Mouse (Mus musculus) gastrocnemius, postnatal 25 days (tissue): ENCODE results near the gene Hmgcll1. TPM values are rescaled to one million over a fixed set of nuclear protein-coding genes. Genes with fewer than 3 reads are reported as not detected.
"Not testable (repeated sequence)": the region's sequence is repeated elsewhere in the genome, so short reads cannot be mapped to it uniquely, and the experiment has no call there.

ENCODE experiments used
- DNase-seq: peaks from one replicate; pipeline ENCODE4 v3.0.0; 2022
- total RNA-seq, 2 experiments: library from RNA; stranded (reverse); gene quantifications; 1 replicate in 1 of 2; 2 replicates in 1 of 2; pipeline ENCODE4 v1.2.3; 2021

Hmgcll1 gene
- total RNA-seq, 2 experiments from 2014 or later, result 0.38 to 0.46 TPM

GRCm38 (mm10) chr9:76060935-76061334, 46.3 kb downstream of the Hmgcll1 start:
- DNase-seq, result no peak

GRCm38 (mm10) chr9:76061492-76061891, 46.8 kb downstream of the Hmgcll1 start:
- no peak for DNase-seq

- no peak for DNase-seq
These were observed 49.5 kb downstream of the Hmgcll1 start for GRCm38 (mm10) chr9:76064164-76064563.

GRCm38 (mm10) chr9:76091561-76091960, 76.9 kb downstream of the Hmgcll1 start:
- DNase-seq, result peak; percentile 28

GRCm38 (mm10) chr9:76097221-76097620, 82.6 kb downstream of the Hmgcll1 start:
- DNase-seq, result peak; percentile 19

GRCm38 (mm10) chr9:76099981-76100380, 85.3 kb downstream of the Hmgcll1 start:
- peak; percentile 59 for DNase-seq

GRCm38 (mm10) chr9:76104416-76104815, 89.8 kb downstream of the Hmgcll1 start:
- not testable (repeated sequence) for DNase-seq

GRCm38 (mm10) chr9:76104846-76105245, 90.2 kb downstream of the Hmgcll1 start:
- DNase-seq, result no peak

- peak; percentile 14 for DNase-seq
These were observed 108.2 kb downstream of the Hmgcll1 start for GRCm38 (mm10) chr9:76122888-76123287.

- DNase-seq, result no peak
These were observed 109.6 kb downstream of the Hmgcll1 start for GRCm38 (mm10) chr9:76124249-76124648.

GRCm38 (mm10) chr9:76129353-76129752, 114.7 kb downstream of the Hmgcll1 start:
- DNase-seq, result no peak

- DNase-seq, result no peak
These were observed 119.4 kb downstream of the Hmgcll1 start for GRCm38 (mm10) chr9:76134042-76134441.

GRCm38 (mm10) chr9:76138378-76139109, 123.9 kb downstream of the Hmgcll1 start:
- no peak for DNase-seq

- DNase-seq, result no peak
These were observed 130.9 kb downstream of the Hmgcll1 start for GRCm38 (mm10) chr9:76145593-76145992.

GRCm38 (mm10) chr9:76162446-76162845, 147.8 kb downstream of the Hmgcll1 start:
- no peak for DNase-seq

GRCm38 (mm10) chr9:76168355-76168754, 153.7 kb downstream of the Hmgcll1 start:
- DNase-seq, result no peak

- no peak for DNase-seq
These were observed 158.1 kb downstream of the Hmgcll1 start for GRCm38 (mm10) chr9:76172686-76173295.

- DNase-seq, result no peak
These were observed 164.6 kb downstream of the Hmgcll1 start for GRCm38 (mm10) chr9:76179221-76179620.

Other genes starting within 250 kb of the Hmgcll1 start
- gene Bmp5, start 239.5 kb upstream of the Hmgcll1 start, total RNA-seq, result 1 to 10 TPM; 1.3 to 2.5 TPM
- gene Gfral, start 198.8 kb downstream of the Hmgcll1 start, total RNA-seq, result not detected